Mouse (Mus musculus): ENCODE measurements around the gene Kidins220. TPM values are rescaled to one million over a fixed set of nuclear protein-coding genes. Genes with fewer than 3 reads are reported as not detected.

Kidins220 gene
- polyA plus RNA-seq, 1 experiment = 85.7 TPM

DNA sequence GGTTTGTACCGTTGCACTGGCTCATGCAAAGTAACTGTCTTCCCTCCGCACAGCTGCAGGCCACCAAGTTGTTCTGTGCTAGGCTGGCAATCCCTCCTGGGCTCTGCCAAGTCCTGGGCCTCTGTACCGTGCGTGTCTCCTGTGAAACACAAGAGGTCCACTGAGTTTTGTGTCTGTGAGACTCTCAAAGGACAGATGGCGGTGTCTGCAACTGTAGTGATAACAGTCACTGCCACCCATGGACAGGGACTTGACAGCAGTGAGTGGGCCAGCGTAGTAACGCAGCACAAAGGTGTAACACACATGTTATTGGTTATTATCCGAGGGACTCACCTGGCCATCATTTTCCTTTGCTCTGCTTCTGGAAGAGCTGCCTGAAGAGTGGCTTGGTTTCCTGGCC lies 35.4 kb upstream of the Kidins220 start:
- no peak overlapping the region for H3K27ac ChIP-seq (ENCODE audit: insufficient read depth, low read length)
- H3K4me1 ChIP-seq (ENCODE audit: control insufficient read depth, insufficient read depth, low read length) = no peaks in the 10 kb centered on the region
- TF ChIP-seq POLR2A (IDR thresholded peaks at IDR 0.05; ENCODE audit: low read depth, low read length) = no peak
- no peak for TF ChIP-seq CTCF (IDR thresholded peaks at IDR 0.05; ENCODE audit: borderline replicate concordance, insufficient read depth, low read length)
- H3K4me3 ChIP-seq (ENCODE audit: insufficient read depth, low read length) = no peak overlapping the region

DNA sequence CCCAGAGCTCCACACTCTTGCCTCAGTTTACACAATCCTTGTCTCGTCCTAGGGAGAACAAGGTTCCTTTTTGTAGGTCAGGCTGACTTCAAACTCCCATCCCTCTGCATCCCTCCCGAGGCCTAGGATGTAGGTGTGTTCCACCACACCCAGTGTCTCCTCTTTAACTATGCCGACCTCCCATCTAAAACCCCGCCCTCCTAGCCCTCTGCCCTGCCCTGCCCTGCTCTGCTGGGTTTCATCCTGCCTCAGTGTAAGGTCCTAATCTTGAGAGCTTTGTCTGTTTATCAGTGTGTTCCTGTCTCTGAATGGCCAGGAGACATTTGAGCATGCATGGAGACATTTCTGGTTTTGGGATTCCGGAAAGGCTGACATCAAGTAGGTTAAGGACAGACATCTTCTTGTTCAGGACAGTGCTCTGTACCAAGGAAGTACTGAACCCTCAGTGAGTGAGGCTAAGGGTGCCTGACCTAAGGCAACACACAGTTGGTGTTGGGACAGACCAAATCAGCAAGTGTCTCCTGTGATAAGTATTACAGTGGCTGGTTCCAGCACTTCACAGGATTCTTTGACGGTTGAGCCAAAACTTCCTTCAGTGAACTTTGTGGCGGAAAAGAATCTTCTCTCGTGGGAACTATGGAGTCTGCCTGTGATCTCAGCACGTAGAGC lies 32.0 kb upstream of the Kidins220 start:
- H3K27ac ChIP-seq (ENCODE audit: insufficient read depth, low read length) = no peak overlapping the region
- no peak overlapping the region for H3K4me3 ChIP-seq (ENCODE audit: insufficient read depth, low read length)
- TF ChIP-seq CTCF (IDR thresholded peaks at IDR 0.05; ENCODE audit: borderline replicate concordance, insufficient read depth, low read length) (no peak), POLR2A (IDR thresholded peaks at IDR 0.05; ENCODE audit: low read depth, low read length) (no peak)
- no peaks in the 10 kb centered on the region for H3K4me1 ChIP-seq (ENCODE audit: control insufficient read depth, insufficient read depth, low read length)

- no peak overlapping the region for H3K27ac ChIP-seq (ENCODE audit: insufficient read depth, low read length)
- no peaks in the 10 kb centered on the region for H3K4me1 ChIP-seq (ENCODE audit: control insufficient read depth, insufficient read depth, low read length)
- H3K4me3 ChIP-seq (ENCODE audit: insufficient read depth, low read length) = no peak overlapping the region
- TF ChIP-seq POLR2A (IDR thresholded peaks at IDR 0.05; ENCODE audit: low read depth, low read length) = no peak
- no peak for TF ChIP-seq CTCF (IDR thresholded peaks at IDR 0.05; ENCODE audit: borderline replicate concordance, insufficient read depth, low read length)
Observed at GRCm38 (mm10) chr12:24943427-24943826, 31.3 kb upstream of the Kidins220 start.

GRCm38 (mm10) chr12:24944597-24944996 lies 30.1 kb upstream of the Kidins220 start:
- H3K4me1 ChIP-seq (ENCODE audit: control insufficient read depth, insufficient read depth, low read length) = no peaks in the 10 kb centered on the region
- TF ChIP-seq CTCF (IDR thresholded peaks at IDR 0.05; ENCODE audit: borderline replicate concordance, insufficient read depth, low read length) = no peak
- no peak for TF ChIP-seq POLR2A (IDR thresholded peaks at IDR 0.05; ENCODE audit: low read depth, low read length)
- H3K4me3 ChIP-seq (ENCODE audit: insufficient read depth, low read length) = no peak overlapping the region
- H3K27ac ChIP-seq (ENCODE audit: insufficient read depth, low read length) = no peak overlapping the region

DNA sequence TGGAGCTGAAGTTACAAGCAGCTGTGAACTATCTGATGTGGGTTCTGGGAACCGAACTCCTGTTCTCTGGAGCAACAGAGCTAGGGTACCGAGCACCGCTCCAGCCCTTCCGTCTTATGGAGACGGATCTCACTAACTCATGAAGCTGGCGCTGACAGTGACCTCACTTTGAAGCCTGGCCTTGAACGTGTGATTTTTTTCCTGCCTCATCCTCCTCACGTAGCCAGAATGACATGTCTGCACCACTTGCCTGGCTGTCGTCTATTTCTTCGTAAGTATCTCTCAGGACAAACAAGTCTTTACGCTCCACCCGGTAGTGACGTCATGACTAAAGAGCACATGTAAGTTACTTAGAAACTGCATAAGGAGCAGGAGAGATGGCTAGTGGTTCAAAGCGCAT lies 27.7 kb upstream of the Kidins220 start:
- H3K4me1 ChIP-seq (ENCODE audit: control insufficient read depth, insufficient read depth, low read length) = no peaks in the 10 kb centered on the region
- TF ChIP-seq CTCF (IDR thresholded peaks at IDR 0.05; ENCODE audit: borderline replicate concordance, insufficient read depth, low read length) = no peak
- TF ChIP-seq POLR2A (IDR thresholded peaks at IDR 0.05; ENCODE audit: low read depth, low read length) = no peak
- H3K27ac ChIP-seq (ENCODE audit: insufficient read depth, low read length) = no peak overlapping the region
- no peak overlapping the region for H3K4me3 ChIP-seq (ENCODE audit: insufficient read depth, low read length)

DNA sequence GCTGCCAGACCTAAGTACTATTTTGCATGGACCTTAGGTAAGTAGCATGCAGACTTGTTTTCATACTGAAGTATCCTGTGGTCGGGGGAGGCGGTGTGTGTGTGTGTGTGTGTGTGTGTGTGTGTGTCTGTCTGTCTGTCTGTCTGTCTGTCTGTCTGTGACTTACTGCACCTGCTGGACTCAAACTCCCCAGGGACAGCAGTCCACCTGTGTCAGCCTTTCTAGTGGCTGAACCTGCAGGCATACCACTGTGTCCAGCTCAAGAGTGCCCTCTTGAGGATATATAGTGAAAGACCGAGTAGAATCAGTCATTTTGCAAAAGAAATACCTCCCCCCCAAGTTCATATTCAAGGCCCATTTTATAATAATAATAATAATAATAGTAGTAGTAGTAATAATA lies 26.4 kb upstream of the Kidins220 start:
- Histone ChIP-seq H3K27ac (ENCODE audit: insufficient read depth, low read length) (no peak overlapping the region), H3K4me1 (ENCODE audit: control insufficient read depth, insufficient read depth, low read length) (no peaks in the 10 kb centered on the region), H3K4me3 (ENCODE audit: insufficient read depth, low read length) (no peak overlapping the region)
- no peak for TF ChIP-seq POLR2A (IDR thresholded peaks at IDR 0.05; ENCODE audit: low read depth, low read length)
- peak; percentile 36; the same call in 1 of the 2 replicates for TF ChIP-seq CTCF (IDR thresholded peaks at IDR 0.05; ENCODE audit: borderline replicate concordance, insufficient read depth, low read length)

GRCm38 (mm10) chr12:24950376-24951046 lies 24.2 kb upstream of the Kidins220 start:
- Histone ChIP-seq H3K4me3 (ENCODE audit: insufficient read depth, low read length) (no peak overlapping the region), H3K27ac (ENCODE audit: insufficient read depth, low read length) (no peak overlapping the region), H3K4me1 (ENCODE audit: control insufficient read depth, insufficient read depth, low read length) (no peaks in the 10 kb centered on the region)
- TF ChIP-seq POLR2A (IDR thresholded peaks at IDR 0.05; ENCODE audit: low read depth, low read length) (no peak), CTCF (IDR thresholded peaks at IDR 0.05; ENCODE audit: borderline replicate concordance, insufficient read depth, low read length) (peak; percentile 25; the same call in 1 of the 2 replicates)

DNA sequence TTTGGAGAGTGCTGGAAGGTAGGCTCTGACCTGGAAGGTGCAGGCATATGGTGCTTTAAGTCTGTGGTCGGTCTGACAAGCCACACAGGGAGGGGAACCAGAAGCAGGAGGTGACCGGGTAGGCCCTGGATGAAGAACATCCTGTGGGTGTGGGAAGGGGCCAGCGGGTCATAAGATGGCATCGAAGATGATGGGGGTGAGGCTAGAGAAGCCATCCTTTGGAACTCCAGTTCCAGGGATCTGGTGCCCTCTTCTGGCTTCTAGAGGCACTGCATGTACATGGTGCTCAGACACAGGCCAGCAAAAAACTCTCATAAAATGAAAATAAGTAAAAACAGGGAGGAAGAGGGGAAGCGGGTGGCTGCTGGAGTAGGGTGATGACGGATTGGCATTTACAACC lies 22.6 kb upstream of the Kidins220 start:
- TF ChIP-seq POLR2A (IDR thresholded peaks at IDR 0.05; ENCODE audit: low read depth, low read length) (no peak), CTCF (IDR thresholded peaks at IDR 0.05; ENCODE audit: borderline replicate concordance, insufficient read depth, low read length) (peak; percentile 34; the same call in 1 of the 2 replicates)
- Histone ChIP-seq H3K4me1 (ENCODE audit: control insufficient read depth, insufficient read depth, low read length) (no peaks in the 10 kb centered on the region), H3K27ac (ENCODE audit: insufficient read depth, low read length) (no peak overlapping the region), H3K4me3 (ENCODE audit: insufficient read depth, low read length) (no peak overlapping the region)

- TF ChIP-seq CTCF (IDR thresholded peaks at IDR 0.05; ENCODE audit: borderline replicate concordance, insufficient read depth, low read length) (no peak), POLR2A (IDR thresholded peaks at IDR 0.05; ENCODE audit: low read depth, low read length) (no peak)
- no peak overlapping the region for H3K4me3 ChIP-seq (ENCODE audit: insufficient read depth, low read length)
- H3K4me1 ChIP-seq (ENCODE audit: control insufficient read depth, insufficient read depth, low read length) = no peaks in the 10 kb centered on the region
- H3K27ac ChIP-seq (ENCODE audit: insufficient read depth, low read length) = no peak overlapping the region
Observed at GRCm38 (mm10) chr12:24955137-24955536, 19.6 kb upstream of the Kidins220 start.

DNA sequence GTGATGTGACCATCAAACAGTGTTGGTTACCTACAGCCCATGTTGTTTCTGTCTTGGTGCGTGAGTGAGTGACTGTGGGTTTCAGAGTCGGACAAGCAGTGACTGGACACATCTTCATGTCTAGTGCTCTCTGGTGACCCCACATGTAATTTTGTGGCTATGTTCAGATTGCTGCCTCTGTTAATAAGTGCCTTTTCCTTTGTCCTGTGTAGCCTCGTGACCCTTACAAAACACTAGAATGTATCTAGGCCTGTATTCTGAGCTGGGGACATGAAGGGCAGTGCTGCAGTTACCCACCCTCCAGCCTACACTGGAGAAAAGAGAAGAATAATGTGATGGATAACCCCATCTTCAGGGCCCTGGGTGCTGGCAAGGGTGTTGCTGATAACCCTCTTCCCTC lies 16.2 kb upstream of the Kidins220 start:
- Histone ChIP-seq H3K4me3 (ENCODE audit: insufficient read depth, low read length) (no peak overlapping the region), H3K4me1 (ENCODE audit: control insufficient read depth, insufficient read depth, low read length) (no peaks in the 10 kb centered on the region)

More for the DNA sequence above, 16.2 kb upstream of the Kidins220 start:
- TF ChIP-seq POLR2A (IDR thresholded peaks at IDR 0.05; ENCODE audit: low read depth, low read length) = no peak
- TF ChIP-seq CTCF (IDR thresholded peaks at IDR 0.05; ENCODE audit: borderline replicate concordance, insufficient read depth, low read length) = no peak
- H3K27ac ChIP-seq (ENCODE audit: insufficient read depth, low read length) = no peak overlapping the region
